14 mouse cellular contexts compared by ENCODE assay signal in genomic region chr4:149601484-149601883, GRCm38 (mm10). TPM values are rescaled to one million over a fixed set of nuclear protein-coding genes. Genes with fewer than 3 reads are reported as not detected.
A peak's percentile ranks its signal among the peaks of the same experiment; 100 is the strongest.
DNase-seq lines count a peak whose midpoint lies in the region; ATAC-seq and TF ChIP-seq lines count a peak whose summit lies in the region.
"Had no signal": no experiment of that assay in that cellular context is flagged by ENCODE, and none has a peak within 500 bp of the region (broad histone marks: within the 10 kb centered on the region; RNA-seq: fewer than 3 reads in every experiment).

No protein-coding gene starts in this region.

- whole genome bisulfite sequencing in heart, embryonic 12.5 days: 20% methylated on average over 4 of the region's 4 CpGs
- WGBS in limb, embryonic 12.5 days: 29% methylated on average over 4 of the region's 4 CpGs
- WGBS in limb, embryonic 10.5 days: 47% methylated on average over 4 of the region's 4 CpGs
- WGBS in lung, postnatal 0 days: 39% methylated on average over 4 of the region's 4 CpGs
- WGBS in neural tube, embryonic 15.5 days: 33% methylated on average over 4 of the region's 4 CpGs

- peaks cover 23% of the 10 kb centered on the region for H3K4me1 ChIP-seq in heart, embryonic 12.5 days (replicated peaks)
- peaks cover 14% of the 10 kb centered on the region for H3K4me1 ChIP-seq in limb, embryonic 12.5 days (replicated peaks)
- H3K4me1 ChIP-seq in limb, embryonic 10.5 days: peaks cover 17% of the 10 kb centered on the region
- no peaks in the 10 kb centered on the region for H3K4me1 ChIP-seq in lung, postnatal 0 days (ENCODE audit: insufficient read depth, low read depth, low read length)
- H3K4me1 ChIP-seq in neural tube, embryonic 15.5 days: peaks cover 40% of the 10 kb centered on the region

- H3K27me3 ChIP-seq in heart, embryonic 12.5 days (replicated peaks): peaks cover 15% of the 10 kb centered on the region; the same call in 1 of the 2 replicates
- peaks cover 4% of the 10 kb centered on the region; the same call in 1 of the 2 replicates for H3K27me3 ChIP-seq in limb, embryonic 12.5 days
- no peaks in the 10 kb centered on the region for H3K27me3 ChIP-seq in limb, embryonic 10.5 days (ENCODE audit: low read depth, poor library complexity, severe bottlenecking)
- no peaks in the 10 kb centered on the region for H3K27me3 ChIP-seq in lung, postnatal 0 days (replicated peaks; ENCODE audit: insufficient read depth, low read length)
- no peaks in the 10 kb centered on the region for H3K27me3 ChIP-seq in neural tube, embryonic 15.5 days (replicated peaks)
- H3K27me3 ChIP-seq: forebrain, embryonic 12.5 days; liver, embryonic 13.5 days had no signal

- DNase-seq in heart, adult 11 months: no peak
- DNase-seq in limb, embryonic 10.5 days (ENCODE audit: low spot score): no peak
- DNase-seq in lung, postnatal 0 days (ENCODE audit: low spot score): peak; percentile 57
- DNase-seq in kidney, postnatal 10 days: no peak
- no peak for DNase-seq in layer of hippocampus, adult 9-11 months
- DNase-seq: adrenal gland, postnatal 10 days; B cell, adult 2 months; cerebellum, postnatal 10 days; kidney, postnatal 14 days; liver, embryonic 13.5 days had no signal

- H3K4me3 ChIP-seq in heart, embryonic 12.5 days: no peak overlapping the region
- no peak overlapping the region for H3K4me3 ChIP-seq in limb, embryonic 12.5 days (replicated peaks)
- no peak overlapping the region for H3K4me3 ChIP-seq in limb, embryonic 10.5 days
- no peak overlapping the region for H3K4me3 ChIP-seq in lung, postnatal 0 days (ENCODE audit: low read depth, low read length)
- no peak overlapping the region for H3K4me3 ChIP-seq in neural tube, embryonic 15.5 days (replicated peaks)
- H3K4me3 ChIP-seq: forebrain, embryonic 12.5 days; liver, embryonic 13.5 days had no signal

- no peak overlapping the region for H3K9ac ChIP-seq in heart, embryonic 12.5 days
- no peak overlapping the region for H3K9ac ChIP-seq in limb, embryonic 12.5 days (replicated peaks)
- no peak overlapping the region for H3K9ac ChIP-seq in lung, postnatal 0 days (replicated peaks; ENCODE audit: low read depth)
- H3K9ac ChIP-seq in neural tube, embryonic 15.5 days (replicated peaks): no peak overlapping the region
- H3K9ac ChIP-seq: forebrain, embryonic 12.5 days; liver, embryonic 13.5 days had no signal

- peak overlapping the region; percentile 23; the same call in 1 of the 2 replicates for H3K4me2 ChIP-seq in heart, embryonic 12.5 days
- H3K4me2 ChIP-seq in limb, embryonic 12.5 days: no peak overlapping the region
- H3K4me2 ChIP-seq in lung, postnatal 0 days (replicated peaks; ENCODE audit: low read depth, low read length): no peak overlapping the region
- 0 out of 2 replicates have a peak overlapping the region, but pooled peaks have one; percentile 5 for H3K4me2 ChIP-seq in neural tube, embryonic 15.5 days
- H3K4me2 ChIP-seq: forebrain, embryonic 12.5 days; liver, embryonic 13.5 days had no signal

- no peak for TF ChIP-seq CTCF in lung, postnatal 0 days (IDR thresholded peaks at IDR 0.05)

- 0 out of 2 replicates have a peak, but pooled peaks have one; percentile 19 for ATAC-seq in heart, embryonic 12.5 days (ENCODE audit: insufficient number of reproducible peaks, low FRiP score)
- no peak for ATAC-seq in limb, embryonic 12.5 days (ENCODE audit: insufficient number of reproducible peaks, insufficient read depth, low FRiP score, low TSS enrichment, low read depth)
- ATAC-seq in lung, postnatal 0 days: peak; percentile 56
- ATAC-seq in neural tube, embryonic 15.5 days (ENCODE audit: low FRiP score): no peak

- no peak overlapping the region for H3K27ac ChIP-seq in heart, embryonic 12.5 days (ENCODE audit: poor library complexity, severe bottlenecking)
- 0 out of 2 replicates have a peak overlapping the region, but pooled peaks have one; percentile 35 for H3K27ac ChIP-seq in limb, embryonic 12.5 days
- no peak overlapping the region for H3K27ac ChIP-seq in limb, embryonic 10.5 days
- H3K27ac ChIP-seq in lung, postnatal 0 days (ENCODE audit: low read length): no peak overlapping the region
- peak overlapping the region; percentile 48; the same call in 1 of the 2 replicates for H3K27ac ChIP-seq in neural tube, embryonic 15.5 days (replicated peaks)
- H3K27ac ChIP-seq: forebrain, embryonic 12.5 days; liver, embryonic 13.5 days had no signal

- peaks cover 3% of the 10 kb centered on the region; the same call in 1 of the 2 replicates for H3K9me3 ChIP-seq in heart, embryonic 12.5 days (replicated peaks)
- no peaks in the 10 kb centered on the region for H3K9me3 ChIP-seq in limb, embryonic 12.5 days
- no peaks in the 10 kb centered on the region for H3K9me3 ChIP-seq in limb, embryonic 10.5 days (replicated peaks)
- no peaks in the 10 kb centered on the region for H3K9me3 ChIP-seq in lung, postnatal 0 days (ENCODE audit: low read length)
- H3K9me3 ChIP-seq in neural tube, embryonic 15.5 days (replicated peaks): no peaks in the 10 kb centered on the region
- H3K9me3 ChIP-seq: forebrain, embryonic 12.5 days; liver, embryonic 13.5 days had no signal

- H3K36me3 ChIP-seq in heart, embryonic 12.5 days: no peaks in the 10 kb centered on the region
- no peaks in the 10 kb centered on the region for H3K36me3 ChIP-seq in limb, embryonic 12.5 days
- peaks cover 9% of the 10 kb centered on the region; the same call in 1 of the 2 replicates for H3K36me3 ChIP-seq in limb, embryonic 10.5 days
- no peaks in the 10 kb centered on the region for H3K36me3 ChIP-seq in lung, postnatal 0 days (ENCODE audit: insufficient read depth, low read length)
- H3K36me3 ChIP-seq in neural tube, embryonic 15.5 days: no peaks in the 10 kb centered on the region
- H3K36me3 ChIP-seq: forebrain, embryonic 12.5 days; liver, embryonic 13.5 days had no signal

- TF ChIP-seq EP300 in lung, postnatal 0 days (IDR thresholded peaks at IDR 0.05): no peak; the same call in 1 of the 2 replicates

RNA-seq across cellular contexts. Expression of gene Clstn1, which starts 15.2 kb away (rescaled TPM):
- 38.3 and 38.9 TPM in 2 replicates for polyA plus RNA-seq in heart, embryonic 12.5 days (2016; fragmentation: Nextera tagmentation; extraction: Ambion mirVana)
- 64.3 and 65.3 TPM in 2 replicates for polyA plus RNA-seq in limb, embryonic 12.5 days (2016; fragmentation: Nextera tagmentation; extraction: Ambion mirVana)
- 34.8 and 41.2 TPM in 2 replicates for polyA plus RNA-seq in limb, embryonic 10.5 days (2016; fragmentation: Nextera tagmentation; extraction: Ambion mirVana)
- 43.6 and 48.7 TPM in 2 replicates for polyA plus RNA-seq in lung, postnatal 0 days (2015; fragmentation: Nextera tagmentation; extraction: Ambion mirVana)
- 142 and 188 TPM in 2 replicates for polyA plus RNA-seq in neural tube, embryonic 15.5 days (2015; fragmentation: Nextera tagmentation; extraction: Ambion mirVana)

Comparison
In these comparisons a context has a peak if more than half of its experiments do, and no peak if none do; other contexts are left out.
1. H3K27ac ChIP-seq: peak in limb, embryonic 12.5 days (single experiment) and neural tube, embryonic 15.5 days (single experiment); none in heart, embryonic 12.5 days (single experiment), limb, embryonic 10.5 days (single experiment) and lung, postnatal 0 days (single experiment).
2. ATAC-seq: peak in heart, embryonic 12.5 days (single experiment) and lung, postnatal 0 days (single experiment); none in limb, embryonic 12.5 days (single experiment) and neural tube, embryonic 15.5 days (single experiment).
3. H3K4me2 ChIP-seq: peak in heart, embryonic 12.5 days (single experiment) and neural tube, embryonic 15.5 days (single experiment); none in limb, embryonic 12.5 days (single experiment) and lung, postnatal 0 days (single experiment).